Mouse (Mus musculus) MEL (cell line): ENCODE data around the gene Klhl26. TPM values are rescaled to one million over a fixed set of nuclear protein-coding genes. Genes with fewer than 3 reads are reported as not detected.

Experiments used
- DNase-seq: peaks from one replicate; pipeline ENCODE4 v3.0.0; 2011; ENCODE audit warnings: low read depth, low spot score
- H3K27ac ChIP-seq: 2 replicates; pipeline ENCODE4 v1.5.1; 2012; ENCODE audit warnings: low read depth, mild to moderate bottlenecking, control low read depth, low read length, moderate library complexity; ENCODE audit not compliant: control insufficient read depth
- H3K27me3 ChIP-seq, 2 experiments: fragments of 150-350 bp in 1 of 2; sonication (generic) in 1 of 2; 2 replicates each; pipeline ENCODE4 v1.6.1; 2012; ENCODE audit warnings: low read length in 2 of 2, mild to moderate bottlenecking in 2 of 2, improper control_type of control experiment in 1 of 2, moderate library complexity in 1 of 2; ENCODE audit not compliant: insufficient read depth in 2 of 2, control insufficient read depth in 1 of 2
- H3K36me3 ChIP-seq, 2 experiments: 2 replicates each; pipeline ENCODE4 v1.6.1; 2012 to 2014; ENCODE audit warnings: low read length in 2 of 2, improper control_type of control experiment in 1 of 2, inconsistent platforms in 1 of 2, mild to moderate bottlenecking in 1 of 2; ENCODE audit not compliant: insufficient read depth in 2 of 2, control insufficient read depth in 1 of 2
- H3K4me1 ChIP-seq, 2 experiments: fragments of 150-350 bp in 1 of 2; sonication (generic) in 1 of 2; 2 replicates each; pipeline ENCODE4 v1.6.1; 2012; ENCODE audit warnings: low read length in 2 of 2, improper control_type of control experiment in 1 of 2, mild to moderate bottlenecking in 1 of 2; ENCODE audit not compliant: insufficient read depth in 2 of 2, control insufficient read depth in 1 of 2
- H3K4me3 ChIP-seq, 2 experiments: fragments of 150-350 bp in 1 of 2; sonication (generic) in 1 of 2; 2 replicates each; pipeline ENCODE4 v1.5.1; 2012; ENCODE audit warnings: low read depth in 2 of 2, low read length in 2 of 2, mild to moderate bottlenecking in 2 of 2, moderate library complexity in 2 of 2, control low read depth in 1 of 2, improper control_type of control experiment in 1 of 2; ENCODE audit not compliant: control insufficient read depth in 1 of 2, insufficient read depth in 1 of 2
- H3K79me2 ChIP-seq: 2 replicates; pipeline ENCODE4 v1.6.1; 2012; ENCODE audit warnings: mild to moderate bottlenecking, low read length, moderate library complexity; ENCODE audit not compliant: control insufficient read depth, poor library complexity, insufficient read depth
- H3K9ac ChIP-seq: 2 replicates; pipeline ENCODE4 v1.6.1; 2012; ENCODE audit warnings: low read depth, mild to moderate bottlenecking, control low read depth, low read length, moderate library complexity; ENCODE audit not compliant: control insufficient read depth, poor library complexity, severe bottlenecking
- H3K9me3 ChIP-seq: fragments of 150-350 bp; sonication (generic); replicated peaks from 2 replicates; pipeline ENCODE4 v1.6.1; 2012; ENCODE audit warnings: mild to moderate bottlenecking, low read length, improper control_type of control experiment, moderate library complexity; ENCODE audit not compliant: insufficient read depth
- BHLHE40 ChIP-seq: IDR thresholded peaks from 2 replicates; pipeline ENCODE4 v1.6.1; 2012; ENCODE audit warnings: low read depth, mild to moderate bottlenecking, inconsistent platforms, low read length, improper control_type of control experiment, borderline replicate concordance
- CHD1 ChIP-seq: IDR thresholded peaks from 2 replicates; pipeline ENCODE4 v1.6.1; 2012; ENCODE audit warnings: low read depth, mild to moderate bottlenecking, inconsistent platforms, low read length, improper control_type of control experiment
- GABPA ChIP-seq: IDR thresholded peaks from 2 replicates; pipeline ENCODE4 v1.6.1; 2012; ENCODE audit warnings: low read depth, mild to moderate bottlenecking, inconsistent platforms, low read length, improper control_type of control experiment, moderate library complexity
- JUND ChIP-seq: IDR thresholded peaks from 2 replicates; pipeline ENCODE4 v1.6.1; 2011; ENCODE audit warnings: low read depth, mild to moderate bottlenecking, improper control_type of control experiment, low read length
- MAFK ChIP-seq: IDR thresholded peaks from 2 replicates; pipeline ENCODE4 v1.6.1; 2011; ENCODE audit warnings: low read depth, mild to moderate bottlenecking, low read length, improper control_type of control experiment, borderline replicate concordance
- MAZ ChIP-seq: IDR thresholded peaks from 2 replicates; pipeline ENCODE4 v1.6.1; 2012; ENCODE audit warnings: low read depth, mild to moderate bottlenecking, inconsistent platforms, low read length, improper control_type of control experiment
- NRF1 ChIP-seq: IDR thresholded peaks from 2 replicates; pipeline ENCODE4 v1.6.1; 2014; ENCODE audit warnings: low read depth, mild to moderate bottlenecking, inconsistent platforms, low read length, improper control_type of control experiment, moderate library complexity; ENCODE audit not compliant: poor library complexity, insufficient read depth, severe bottlenecking
- POLR2A ChIP-seq, 2 experiments: IDR thresholded peaks; 2 replicates each; pipeline ENCODE4 v1.6.1; 2011 to 2012; ENCODE audit warnings: low read length in 2 of 2, mild to moderate bottlenecking in 2 of 2, control low read depth in 1 of 2, improper control_type of control experiment in 1 of 2, low read depth in 1 of 2, moderate library complexity in 1 of 2; ENCODE audit not compliant: control insufficient read depth in 1 of 2, insufficient read depth in 1 of 2, poor library complexity in 1 of 2
- POLR2AphosphoS5 ChIP-seq: IDR thresholded peaks from 2 replicates; pipeline ENCODE4 v1.6.1; 2012; ENCODE audit warnings: low read depth, borderline replicate concordance, mild to moderate bottlenecking, inconsistent platforms, low read length, moderate library complexity, mixed read lengths
- RCOR1 ChIP-seq: IDR thresholded peaks from 2 replicates; pipeline ENCODE4 v1.6.1; 2012; ENCODE audit warnings: low read depth, mild to moderate bottlenecking, inconsistent platforms, low read length, improper control_type of control experiment
- SIN3A ChIP-seq: IDR thresholded peaks from 2 replicates; pipeline ENCODE4 v1.6.1; 2012; ENCODE audit warnings: low read length, improper control_type of control experiment, inconsistent platforms
- TBP ChIP-seq: IDR thresholded peaks from 2 replicates; pipeline ENCODE4 v1.8.0; 2011; ENCODE audit warnings: low read depth, low read length, improper control_type of control experiment
- UBTF ChIP-seq: IDR thresholded peaks from 2 replicates; pipeline ENCODE4 v1.6.1; 2012; ENCODE audit warnings: low read depth, mild to moderate bottlenecking, inconsistent platforms, low read length, improper control_type of control experiment, moderate library complexity, borderline replicate concordance; ENCODE audit not compliant: insufficient read depth
- USF2 ChIP-seq, 2 experiments: IDR thresholded peaks; 2 replicates each; pipeline ENCODE4 v1.6.1; 2011 to 2012; ENCODE audit warnings: improper control_type of control experiment in 2 of 2, low read length in 2 of 2, borderline replicate concordance in 1 of 2, inconsistent platforms in 1 of 2, low read depth in 1 of 2, mild to moderate bottlenecking in 1 of 2; ENCODE audit not compliant: insufficient read depth in 1 of 2
- ZMIZ1 ChIP-seq: IDR thresholded peaks from 2 replicates; pipeline ENCODE4 v1.6.1; 2012; ENCODE audit warnings: low read depth, mild to moderate bottlenecking, inconsistent platforms, low read length, improper control_type of control experiment, moderate library complexity
- polyA plus RNA-seq, 2 experiments: library from polyadenylated mRNA; stranded (reverse) in 1 of 2; unstranded in 1 of 2; fragments of >175 nt in 1 of 2; fragments of >200 nt in 1 of 2; gene quantifications; 2 replicates each; pipeline versions ENCODE4 v1.2.1 to v1.2.4; 2012; ENCODE audit warnings: low replicate concordance in 2 of 2, low read depth in 1 of 2; ENCODE audit not compliant: insufficient read length in 2 of 2, insufficient read depth in 1 of 2, missing spikeins in 1 of 2
- total RNA-seq: library from RNA; depleted of rRNA; stranded (reverse); fragments of 300-350 nt; gene quantifications from 2 replicates; pipeline ENCODE4 v1.2.3, GENCODE M21; 2012

Klhl26 gene
- total and polyA plus RNA-seq, 3 experiments: 8.0 to 11.4 TPM; not detected in 1

GRCm38 (mm10) chr8:70456996-70457395 lies 19.8 kb downstream of the Klhl26 start:
- H3K9me3 ChIP-seq: no peaks in the 10 kb centered on the region
- TF ChIP-seq SIN3A: no peak
- TF ChIP-seq MAFK: no peak
- TF ChIP-seq POLR2AphosphoS5: no peak
- no peak for TF ChIP-seq TBP
- TF ChIP-seq MAZ: no peak
- TF ChIP-seq GABPA: no peak
- no peak for TF ChIP-seq NRF1
- no peak for TF ChIP-seq BHLHE40
- TF ChIP-seq, all 39 proteins: peak for 0
- Histone ChIP-seq H3K36me3 (no peaks in the 10 kb centered on the region; a peak in 1 of 4 replicates), H3K4me3 (no peak overlapping the region), H3K27me3 (no peaks in the 10 kb centered on the region), H3K79me2 (no peaks in the 10 kb centered on the region), H3K9ac (no peak overlapping the region), H3K4me1 (no peaks in the 10 kb centered on the region), H3K27ac (no peak overlapping the region)
- DNase-seq: no peak

- Histone ChIP-seq H3K4me1 (no peaks in the 10 kb centered on the region), H3K79me2 (no peaks in the 10 kb centered on the region), H3K4me3 (no peak overlapping the region), H3K9me3 (no peaks in the 10 kb centered on the region), H3K27ac (no peak overlapping the region), H3K36me3 (no peaks in the 10 kb centered on the region), H3K9ac (no peak overlapping the region), H3K27me3 (no peaks in the 10 kb centered on the region)
- TF ChIP-seq UBTF: no peak
- TF ChIP-seq ZMIZ1: no peak
- TF ChIP-seq CHD1: no peak
- TF ChIP-seq MAZ: no peak
- no peak for TF ChIP-seq POLR2A (IDR thresholded peaks at IDR 0.05; ENCODE audit: control insufficient read depth in 1 of 2, insufficient read depth in 1 of 2, low read depth in 1 of 2, low read length in 2 of 2, poor library complexity in 1 of 2)
- TF ChIP-seq POLR2AphosphoS5: no peak
- no peak for DNase-seq
Observed at GRCm38 (mm10) chr8:70453852-70454251, 22.9 kb downstream of the Klhl26 start.

GRCm38 (mm10) chr8:70452196-70452966 lies 24.4 kb downstream of the Klhl26 start:
- H3K79me2 ChIP-seq: no peaks in the 10 kb centered on the region
- no peaks in the 10 kb centered on the region for H3K27me3 ChIP-seq
- no peak for DNase-seq
- no peak overlapping the region for H3K4me3 ChIP-seq
- H3K36me3 ChIP-seq: no peaks in the 10 kb centered on the region
- H3K9me3 ChIP-seq: no peaks in the 10 kb centered on the region
- TF ChIP-seq JUND (no peak), NRF1 (no peak), RCOR1 (no peak), USF2 (IDR thresholded peaks at IDR 0.05; ENCODE audit: borderline replicate concordance in 1 of 2, insufficient read depth in 1 of 2, low read depth in 1 of 2, low read length in 2 of 2) (no peak)
- no peak overlapping the region for H3K27ac ChIP-seq
- H3K9ac ChIP-seq: no peak overlapping the region
- no peaks in the 10 kb centered on the region for H3K4me1 ChIP-seq
